Comparison of ENCODE assay signal across 28 mouse cellular contexts in the genomic region with DNA sequence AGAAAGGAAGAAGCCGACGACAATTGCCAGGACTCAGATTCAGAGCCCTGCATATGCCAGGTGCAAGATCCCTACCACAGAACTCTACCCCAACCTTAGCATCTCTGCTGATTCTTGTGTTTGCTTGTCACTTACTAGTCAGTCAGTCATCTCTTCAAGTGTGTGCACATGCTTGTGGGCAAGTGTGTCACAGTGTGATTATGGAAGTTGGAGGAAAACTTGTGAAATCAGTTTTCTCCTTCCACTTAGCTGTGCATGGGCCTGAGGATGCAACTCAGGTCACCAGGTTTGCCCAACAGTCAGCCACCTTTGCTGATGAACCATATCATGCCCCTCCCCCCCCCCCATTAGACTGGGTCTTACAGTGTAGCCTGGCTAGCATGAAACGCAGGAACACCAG.
"Had no signal": no experiment of that assay in that cellular context is flagged by ENCODE, and none has a peak within 500 bp of the region (broad histone marks: within the 10 kb centered on the region; RNA-seq: fewer than 3 reads in every experiment).

No protein-coding gene starts in this region.

- H3K4me3 ChIP-seq: gastrocnemius, adult 2 months; heart, embryonic 10.5 days; heart, embryonic 12.5 days; hindbrain, embryonic 10.5 days; hindbrain, embryonic 12.5 days; intestine, embryonic 15.5 days; layer of hippocampus, adult 2 months; limb, embryonic 10.5 days; limb, embryonic 12.5 days; liver, embryonic 13.5 days had no signal

- H3K36me3 ChIP-seq: heart, embryonic 12.5 days; hindbrain, embryonic 12.5 days; intestine, embryonic 15.5 days had no signal

- H3K27ac ChIP-seq: gastrocnemius, adult 2 months; heart, embryonic 10.5 days; hindbrain, embryonic 10.5 days; hindbrain, embryonic 12.5 days; intestine, embryonic 15.5 days; layer of hippocampus, adult 2 months; limb, embryonic 10.5 days; limb, embryonic 12.5 days; liver, embryonic 13.5 days had no signal

- DNase-seq: gastrocnemius, adult 2 months; gastrocnemius, postnatal 10 days; gastrocnemius, postnatal 25 days; heart, adult 18-20 months; heart, postnatal 10 days; heart, postnatal 4 days; kidney, adult 18-20 months; kidney, adult 8-10 months; kidney, postnatal 10 days; kidney, postnatal 25 days; kidney, postnatal 4 days; layer of hippocampus, adult 9-11 months; layer of hippocampus, postnatal 36 days; liver; liver, embryonic 13.5 days had no signal

- H3K9ac ChIP-seq: heart, embryonic 12.5 days; hindbrain, embryonic 12.5 days; hindbrain, embryonic 14.5 days; intestine, embryonic 15.5 days; limb, embryonic 12.5 days; liver, embryonic 13.5 days had no signal

- H3K27me3 ChIP-seq: heart, embryonic 12.5 days; hindbrain, embryonic 12.5 days; intestine, embryonic 15.5 days; limb, embryonic 12.5 days; liver, embryonic 13.5 days had no signal

- ATAC-seq: hindbrain, embryonic 16.5 days; inflammation-experienced regulatory T-cells, adult 6 months; intestine, embryonic 15.5 days; intestine, postnatal 0 days had no signal

- H3K9me3 ChIP-seq: heart, embryonic 10.5 days; heart, embryonic 12.5 days; hindbrain, embryonic 10.5 days; hindbrain, embryonic 12.5 days; intestine, embryonic 15.5 days; limb, embryonic 10.5 days; limb, embryonic 12.5 days; liver, embryonic 13.5 days had no signal

- H3K4me2 ChIP-seq: heart, embryonic 12.5 days; hindbrain, embryonic 14.5 days; intestine, embryonic 15.5 days; limb, embryonic 12.5 days; liver, embryonic 11.5 days; liver, embryonic 13.5 days had no signal
